Mouse (Mus musculus) heart, adult 18-20 months (tissue): ENCODE results near the gene Agtpbp1. TPM values are rescaled to one million over a fixed set of nuclear protein-coding genes. Genes with fewer than 3 reads are reported as not detected.

ENCODE experiments used
- DNase-seq, 2 experiments: peaks; one replicate each; pipeline ENCODE4 v3.0.0; 2021 to 2022; ENCODE audit warnings: mixed read lengths in 1 of 2
- total RNA-seq, 2 experiments: library from RNA; stranded (reverse); gene quantifications; 2 replicates each; pipeline ENCODE4 v1.2.3; 2021

Gene Agtpbp1
- total RNA-seq, 2 experiments from 2014 or later: 129 to 156 TPM

DNA sequence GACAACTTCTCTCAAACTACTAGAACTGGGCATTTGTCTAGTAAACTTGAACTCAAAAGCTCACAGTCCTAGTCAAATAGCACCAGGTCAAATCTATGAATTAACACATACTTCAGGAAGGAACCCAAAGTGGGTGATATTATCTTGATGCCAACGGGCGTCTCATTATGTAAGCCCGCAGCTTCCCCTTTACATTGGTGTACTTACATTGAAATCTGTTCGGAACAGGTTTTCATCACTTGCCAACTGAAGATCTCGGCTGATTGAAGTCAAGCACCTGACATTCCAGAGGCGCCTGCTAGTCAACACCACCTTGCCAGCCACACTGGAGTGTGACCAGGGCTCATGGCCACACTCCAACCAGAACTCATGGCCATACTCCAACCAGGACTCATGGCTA, 155.7 kb downstream of the Agtpbp1 start:
- DNase-seq: peak; percentile 10 to 18

DNA sequence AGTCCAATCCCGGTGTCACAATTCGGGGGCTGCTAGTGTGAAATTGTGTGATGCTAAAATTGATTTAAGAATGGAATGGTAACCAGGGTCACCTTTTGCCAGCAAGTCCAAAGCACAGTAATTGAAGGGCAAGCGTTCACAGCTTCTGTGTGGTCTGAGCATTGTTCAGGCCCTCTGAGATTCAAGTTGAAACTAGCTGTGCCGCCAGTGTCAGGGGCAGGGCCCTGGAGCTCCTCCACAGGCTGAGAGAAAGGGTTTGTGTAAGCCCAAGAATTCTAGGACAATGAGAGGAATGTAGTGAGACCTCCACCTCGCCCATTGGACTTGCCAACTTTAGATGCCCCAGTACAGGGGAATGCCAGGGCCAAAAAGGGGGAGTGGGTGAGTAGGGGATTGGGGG, 161.2 kb downstream of the Agtpbp1 start:
- DNase-seq: no peak

DNA sequence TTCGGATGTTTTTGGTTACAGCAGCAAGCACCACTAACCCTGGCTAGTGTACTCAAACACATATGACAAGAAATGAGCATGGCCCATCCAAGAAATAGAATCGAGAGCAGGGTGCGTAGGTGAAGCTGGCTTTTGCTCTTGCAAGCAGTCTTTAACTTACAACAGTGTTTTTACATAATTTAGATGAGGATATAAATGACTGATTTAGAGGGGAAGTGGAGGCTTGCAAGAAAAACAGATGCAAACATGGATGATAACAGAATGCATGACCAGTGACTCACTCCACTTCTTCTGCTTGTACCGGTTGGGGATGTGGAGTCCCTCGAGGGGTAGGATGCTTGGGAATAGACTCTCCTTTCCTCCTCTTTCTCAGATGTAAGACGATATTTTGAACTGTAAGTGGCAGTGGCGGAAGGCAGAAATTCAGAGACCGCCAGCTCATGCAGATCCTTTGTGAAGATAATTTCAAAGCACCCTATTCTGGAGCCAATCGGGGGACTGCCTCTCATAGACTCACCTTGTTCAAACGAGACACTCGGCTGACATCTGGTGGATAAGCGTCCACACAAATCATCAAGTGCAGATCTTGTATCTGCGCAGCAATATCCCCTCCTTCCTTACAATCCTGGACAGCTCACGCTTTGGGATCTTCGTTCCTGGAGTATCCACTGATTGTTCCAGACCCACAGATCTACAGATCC, 168.3 kb downstream of the Agtpbp1 start:
- no peak for DNase-seq

DNA sequence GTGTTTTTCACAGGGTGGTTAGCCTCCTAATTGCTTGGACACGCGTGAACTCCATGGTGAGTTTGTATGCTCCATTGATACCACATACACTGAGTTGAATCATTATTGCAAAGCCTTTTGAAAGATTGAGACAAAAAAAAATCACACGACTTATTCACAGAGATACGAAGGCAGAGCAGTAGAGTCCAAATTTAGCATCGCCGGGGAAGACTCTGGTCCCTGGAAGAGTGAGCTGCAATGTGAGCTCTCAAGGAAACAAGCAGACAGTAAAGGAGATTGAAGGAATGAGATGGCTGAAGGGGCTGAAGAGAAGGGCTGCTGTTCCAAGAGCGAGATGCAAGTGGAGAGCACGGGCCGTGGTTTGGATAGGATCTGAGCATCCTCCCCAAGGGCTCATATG, 171.1 kb downstream of the Agtpbp1 start:
- DNase-seq: no peak

DNA sequence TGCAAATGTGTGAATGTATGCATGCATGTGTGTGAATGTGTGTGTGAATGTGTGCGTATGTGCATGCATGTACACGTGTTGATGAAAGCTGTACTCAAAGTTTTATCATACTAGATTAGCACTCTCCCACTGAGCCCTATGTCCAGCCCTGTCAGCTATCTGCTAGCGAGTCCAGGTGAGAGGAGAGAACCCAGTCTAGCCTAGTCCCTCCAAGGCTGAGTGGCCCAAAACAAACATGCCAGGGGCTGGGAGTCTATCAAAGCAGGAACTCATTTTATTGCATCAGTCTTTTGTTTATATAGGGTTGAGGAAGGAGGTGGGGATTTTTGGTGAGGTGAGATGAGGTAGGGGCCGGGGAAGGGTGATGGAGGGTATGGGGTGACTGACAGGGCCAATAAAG, 172.4 kb downstream of the Agtpbp1 start:
- no peak for DNase-seq

DNA sequence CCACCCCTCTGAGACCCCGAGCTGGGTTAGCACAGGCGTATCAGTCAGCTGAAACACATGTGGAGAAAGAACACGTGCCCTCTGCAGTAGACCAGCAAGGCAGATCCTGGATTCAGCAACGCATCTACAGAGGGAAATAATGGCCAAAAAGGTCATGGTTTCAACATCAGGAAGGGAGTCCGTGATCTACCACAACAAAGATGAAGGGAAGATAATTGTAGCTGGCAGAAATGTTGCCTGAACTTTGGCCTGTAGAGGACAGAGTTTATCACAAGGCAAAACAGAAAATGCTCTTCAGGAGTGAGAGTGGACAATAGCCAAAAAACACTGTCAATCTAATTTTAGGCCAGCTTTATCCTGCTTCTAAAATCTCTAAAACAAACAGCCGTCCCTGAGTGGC, 177.8 kb downstream of the Agtpbp1 start:
- no peak for DNase-seq

DNA sequence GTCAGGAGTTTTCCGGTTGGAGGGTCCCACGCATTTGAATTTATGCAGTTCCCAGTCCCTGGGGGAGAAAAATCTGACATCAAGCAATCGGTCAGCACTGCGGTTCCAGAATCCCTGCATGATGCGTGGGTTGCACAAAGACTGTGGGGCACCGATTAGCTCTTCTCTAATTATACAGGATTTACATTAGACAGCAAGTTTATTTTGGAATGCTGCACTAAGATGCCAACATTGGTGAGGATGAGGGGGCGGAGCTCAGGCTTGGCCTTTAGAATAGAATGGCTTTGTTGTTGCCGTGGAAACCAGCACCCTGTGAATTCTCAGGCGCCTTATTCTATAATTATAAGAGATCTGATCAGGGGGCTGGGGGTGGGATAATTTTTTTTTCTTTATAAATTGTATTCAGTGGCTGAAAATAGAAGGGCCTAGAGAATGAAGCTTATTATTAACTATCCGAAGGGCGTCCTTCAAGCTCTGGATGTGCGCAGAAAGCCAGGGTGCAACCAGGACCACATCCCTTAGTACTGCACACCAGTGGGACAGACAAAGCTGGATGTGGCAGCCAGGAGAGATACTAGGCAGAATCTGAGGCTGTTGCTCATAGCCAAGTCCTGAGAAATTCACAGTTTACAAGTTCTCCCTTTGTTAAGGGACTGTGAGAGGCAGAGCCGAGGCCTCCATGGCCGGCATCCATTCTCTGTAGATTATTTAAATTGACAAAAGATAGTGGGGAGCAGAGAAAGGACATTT, 182.8 kb downstream of the Agtpbp1 start:
- DNase-seq: no peak

DNA sequence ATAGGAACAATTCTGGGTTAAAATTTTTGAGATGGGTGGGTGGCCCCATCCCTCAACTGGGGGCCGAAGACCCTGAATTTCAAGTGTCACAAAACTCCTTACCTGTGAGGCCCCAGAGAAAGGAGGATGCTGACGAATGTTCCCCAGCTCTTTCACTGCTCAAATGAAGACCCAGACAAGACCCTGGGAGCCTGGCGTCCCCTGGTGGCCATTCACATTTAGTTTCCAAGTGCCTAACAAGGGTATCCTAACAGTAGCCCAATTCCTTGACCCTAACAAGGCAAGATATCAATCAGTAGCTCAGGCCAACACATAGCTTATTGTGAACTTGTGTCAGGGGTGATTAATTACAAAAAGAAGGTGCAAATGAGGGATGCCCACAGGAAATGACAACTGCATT, 187.5 kb downstream of the Agtpbp1 start:
- DNase-seq: peak; percentile 30 to 70

Other genes with a start within 250 kb of the Agtpbp1 start
- gene Naa35, start within 50 bp of the Agtpbp1 start, total RNA-seq: 10 to 100 TPM; 91.4 to 92.6 TPM
- 10 to 100 TPM; 14.6 to 19.4 TPM for gene Golm1, start 90.6 kb upstream of the Agtpbp1 start, total RNA-seq
- not detected for gene 4921517D22Rik, start 108.9 kb upstream of the Agtpbp1 start, total RNA-seq
- gene Spata31d1a, start 125.1 kb upstream of the Agtpbp1 start, total RNA-seq: not detected
- gene Spata31d1b, start 127.1 kb upstream of the Agtpbp1 start, total RNA-seq: under 1 TPM in 1 of 2 experiments, not detected in 1; 0.05 TPM
- gene Spata31d1d, start 146.5 kb upstream of the Agtpbp1 start, total RNA-seq: not detected
- not detected for gene 1700014D04Rik, start 161.5 kb upstream of the Agtpbp1 start, total RNA-seq
- 100 to 1,000 TPM; 235 to 252 TPM for gene Isca1, start 184.6 kb upstream of the Agtpbp1 start, total RNA-seq
- not detected for gene Gm49354, start 197.0 kb upstream of the Agtpbp1 start, total RNA-seq
- gene Tut7, start 237.9 kb upstream of the Agtpbp1 start, total RNA-seq: 10 to 100 TPM; 40.3 to 41.1 TPM